Mouse (Mus musculus) liver, embryonic 15.5 days (tissue): ENCODE results near the gene Nolc1. TPM values are rescaled to one million over a fixed set of nuclear protein-coding genes. Genes with fewer than 3 reads are reported as not detected.

ENCODE experiments used
- ATAC-seq: fragments of 200-750 bp; cut with Nextera tagmentation; 2 replicates; pipeline ENCODE4 v1.8.0; 2017; ENCODE audit warnings: moderate number of reproducible peaks, mild to moderate bottlenecking, moderate library complexity; ENCODE audit not compliant: insufficient read depth
- H3K27ac ChIP-seq: fragments of 300-500 bp; sonication (generic); replicated peaks from 2 replicates; pipeline ENCODE4 v1.5.1; 2015; ENCODE audit warnings: mild to moderate bottlenecking, inconsistent platforms
- H3K27me3 ChIP-seq: fragments of 300-500 bp; sonication (generic); 2 replicates; pipeline ENCODE4 v1.6.1; 2015; ENCODE audit warnings: mild to moderate bottlenecking, inconsistent platforms
- H3K36me3 ChIP-seq: fragments of 300-500 bp; sonication (generic); replicated peaks from 2 replicates; pipeline ENCODE4 v1.6.1; 2015; ENCODE audit warnings: moderate library complexity, mild to moderate bottlenecking, inconsistent platforms
- H3K4me1 ChIP-seq: fragments of 300-500 bp; sonication (generic); replicated peaks from 2 replicates; pipeline ENCODE4 v1.6.1; 2015; ENCODE audit warnings: inconsistent platforms
- H3K4me2 ChIP-seq: fragments of 300-500 bp; sonication (generic); 2 replicates; pipeline ENCODE4 v1.6.1; 2015; ENCODE audit warnings: moderate library complexity, mild to moderate bottlenecking, inconsistent platforms
- H3K4me3 ChIP-seq: fragments of 300-500 bp; sonication (generic); replicated peaks from 2 replicates; pipeline ENCODE4 v1.5.1; 2015; ENCODE audit warnings: mild to moderate bottlenecking, inconsistent platforms
- H3K9ac ChIP-seq: fragments of 300-500 bp; sonication (generic); 2 replicates; pipeline ENCODE4 v1.6.1; 2015; ENCODE audit warnings: moderate library complexity, mild to moderate bottlenecking, inconsistent platforms
- H3K9me3 ChIP-seq: fragments of 300-500 bp; sonication (generic); replicated peaks from 2 replicates; pipeline ENCODE4 v1.6.1; 2016; ENCODE audit warnings: inconsistent platforms
- WGBS: fragments of 180-500 bp; shearing (Covaris S2); methylation state at CpG from one replicate; pipeline ENCODE4 v1.1.7; 2015; ENCODE audit warnings: mixed read lengths; ENCODE audit not compliant: insufficient replicate concordance; 5-methylcytosine and 5-hydroxymethylcytosine counted together
- polyA plus RNA-seq: library from polyadenylated mRNA; unstranded; fragments of >200 nt; fragmentation: Nextera tagmentation; extraction: Ambion mirVana; gene quantifications from 2 replicates; pipeline ENCODE4 v1.2.1, GENCODE M21; 2015

Nolc1 gene
- polyA plus RNA-seq, 1 experiment from 2014 or later = 48.8 TPM

DNA sequence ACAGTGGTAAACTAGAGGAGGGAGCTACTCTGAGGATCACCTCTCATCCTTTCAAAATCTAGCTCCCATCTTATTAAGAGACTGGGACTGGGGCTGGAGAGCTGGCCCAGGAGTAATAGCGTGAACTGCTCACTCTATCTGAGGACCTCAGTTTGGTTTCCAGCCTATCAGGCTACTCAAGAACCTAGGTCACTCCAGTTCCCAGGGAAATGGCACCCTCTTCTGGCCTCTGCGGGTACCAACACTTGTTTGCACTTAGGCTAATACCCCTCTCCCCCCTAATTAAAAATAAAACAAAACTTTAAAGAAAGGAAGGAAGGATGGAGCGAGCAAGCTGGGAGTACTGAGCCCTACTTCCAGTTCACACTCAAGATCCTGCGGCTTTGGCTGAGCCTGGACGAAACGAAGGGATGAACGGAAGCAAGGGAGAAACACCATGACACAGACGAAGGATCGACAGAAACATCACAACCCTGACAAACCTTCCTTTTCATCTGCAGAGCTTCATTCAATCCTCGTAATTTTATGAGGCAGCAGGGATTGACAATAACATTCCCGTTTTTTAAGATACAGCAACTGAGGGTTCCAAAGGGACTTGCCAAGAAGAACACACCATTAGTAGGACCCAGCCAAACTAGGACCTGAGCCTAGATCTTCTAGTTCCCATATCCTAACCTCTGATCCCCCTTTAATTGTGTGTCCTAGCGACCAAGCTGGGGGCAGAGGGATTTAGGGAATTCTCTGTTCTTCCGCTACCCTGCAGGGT, 39.0 kb upstream of the Nolc1 start:
- H3K36me3 ChIP-seq = peaks cover 53% of the 10 kb centered on the region
- H3K4me3 ChIP-seq = peak overlapping the region; percentile 74
- H3K4me2 ChIP-seq = peak overlapping the region; percentile 99
- peak overlapping the region; percentile 87 for H3K9ac ChIP-seq
- peaks cover 74% of the 10 kb centered on the region for H3K4me1 ChIP-seq
- WGBS = 42% methylated on average over 13 of the region's 13 CpGs
- H3K27ac ChIP-seq = peak overlapping the region; percentile 93
- no peak for ATAC-seq
- no peaks in the 10 kb centered on the region for H3K27me3 ChIP-seq
- H3K9me3 ChIP-seq = no peaks in the 10 kb centered on the region

DNA sequence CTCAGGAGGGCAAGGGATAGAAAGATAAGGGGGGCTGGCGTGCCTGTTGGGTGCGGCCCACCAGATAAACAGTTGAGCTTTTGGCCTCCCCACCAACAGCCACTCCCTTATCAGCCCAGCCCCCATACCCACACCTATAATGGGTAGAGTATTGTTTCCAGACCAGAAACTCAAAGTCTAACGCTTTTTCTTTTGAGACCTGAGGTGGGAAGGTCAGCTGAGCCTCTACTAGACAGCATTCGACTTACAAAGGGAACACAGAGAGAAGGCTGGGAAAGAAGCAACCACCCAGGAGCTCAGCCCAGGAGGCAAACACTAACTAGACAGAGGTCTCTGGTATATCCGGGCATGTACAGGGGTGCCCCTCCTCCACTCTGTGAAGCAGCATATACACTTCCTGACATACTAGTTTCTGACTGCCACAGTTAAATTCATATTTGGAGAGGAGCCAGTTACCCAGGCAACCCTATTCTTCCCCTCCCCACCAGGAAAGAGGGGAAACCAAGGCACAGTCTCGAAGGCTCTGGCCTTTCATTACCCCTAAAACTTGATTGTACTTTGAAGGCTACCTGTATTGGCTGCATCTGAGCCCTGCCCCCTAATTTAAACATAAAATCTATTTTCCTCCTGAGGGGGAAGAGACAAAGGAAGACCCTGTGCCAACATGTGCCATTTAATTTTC, 38.3 kb upstream of the Nolc1 start:
- H3K9ac ChIP-seq = peak overlapping the region; percentile 87
- peak overlapping the region; percentile 93 for H3K27ac ChIP-seq
- H3K36me3 ChIP-seq = peaks cover 46% of the 10 kb centered on the region
- 11% methylated on average over 6 of the region's 6 CpGs for WGBS
- peak overlapping the region; percentile 74 for H3K4me3 ChIP-seq
- peak; percentile 69 for ATAC-seq
- H3K9me3 ChIP-seq = no peaks in the 10 kb centered on the region
- no peaks in the 10 kb centered on the region for H3K27me3 ChIP-seq
- H3K4me1 ChIP-seq = peaks cover 74% of the 10 kb centered on the region
- H3K4me2 ChIP-seq = peak overlapping the region; percentile 99

- Histone ChIP-seq H3K9ac (peak overlapping the region; percentile 87), H3K4me2 (peak overlapping the region; percentile 99), H3K27me3 (no peaks in the 10 kb centered on the region), H3K36me3 (peaks cover 38% of the 10 kb centered on the region), H3K9me3 (no peaks in the 10 kb centered on the region), H3K27ac (peak overlapping the region; percentile 93), H3K4me3 (peak overlapping the region; percentile 74), H3K4me1 (peaks cover 76% of the 10 kb centered on the region)
- ATAC-seq = no peak
- WGBS = 8% methylated on average over 13 of the region's 13 CpGs
Observed at GRCm38 (mm10) chr19:46037925-46038850, 37.5 kb upstream of the Nolc1 start.

- peak; percentile 25 for ATAC-seq
- Histone ChIP-seq H3K9ac (peak overlapping the region; percentile 87), H3K4me2 (peak overlapping the region; percentile 99), H3K27ac (peak overlapping the region; percentile 93), H3K27me3 (no peaks in the 10 kb centered on the region), H3K9me3 (no peaks in the 10 kb centered on the region), H3K4me3 (peak overlapping the region; percentile 74), H3K36me3 (peaks cover 31% of the 10 kb centered on the region), H3K4me1 (peaks cover 83% of the 10 kb centered on the region)
- WGBS = 0% methylated on average over 17 of the region's 17 CpGs
Observed at GRCm38 (mm10) chr19:46038851-46039260, 36.8 kb upstream of the Nolc1 start.

DNA sequence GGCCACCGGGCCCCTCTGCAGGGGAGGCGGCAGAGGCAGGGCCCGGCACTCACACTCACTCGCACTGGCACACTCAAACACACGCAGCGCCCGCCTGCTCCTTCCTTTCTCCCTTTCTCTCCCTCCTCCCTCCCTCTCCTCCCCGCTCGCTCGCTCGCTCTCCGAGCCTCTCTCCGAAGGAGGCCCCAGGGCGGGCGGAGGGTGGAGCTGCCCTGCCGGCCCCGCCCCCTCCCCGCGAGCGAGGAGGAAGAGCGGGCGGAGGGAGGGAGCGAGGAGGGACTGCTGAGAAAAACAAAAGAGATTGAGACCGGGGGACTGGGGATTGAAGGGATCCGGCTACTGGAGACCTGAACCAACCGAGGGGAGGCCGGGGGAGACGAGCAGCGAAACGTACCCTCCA, 36.2 kb upstream of the Nolc1 start:
- Histone ChIP-seq H3K9ac (peak overlapping the region; percentile 87), H3K9me3 (no peaks in the 10 kb centered on the region), H3K4me2 (peak overlapping the region; percentile 99), H3K27me3 (no peaks in the 10 kb centered on the region), H3K4me3 (peak overlapping the region; percentile 74), H3K4me1 (peaks cover 85% of the 10 kb centered on the region), H3K36me3 (peaks cover 25% of the 10 kb centered on the region), H3K27ac (peak overlapping the region; percentile 93)
- peak; percentile 79 for ATAC-seq
- WGBS = 3% methylated on average over 23 of the region's 30 CpGs

DNA sequence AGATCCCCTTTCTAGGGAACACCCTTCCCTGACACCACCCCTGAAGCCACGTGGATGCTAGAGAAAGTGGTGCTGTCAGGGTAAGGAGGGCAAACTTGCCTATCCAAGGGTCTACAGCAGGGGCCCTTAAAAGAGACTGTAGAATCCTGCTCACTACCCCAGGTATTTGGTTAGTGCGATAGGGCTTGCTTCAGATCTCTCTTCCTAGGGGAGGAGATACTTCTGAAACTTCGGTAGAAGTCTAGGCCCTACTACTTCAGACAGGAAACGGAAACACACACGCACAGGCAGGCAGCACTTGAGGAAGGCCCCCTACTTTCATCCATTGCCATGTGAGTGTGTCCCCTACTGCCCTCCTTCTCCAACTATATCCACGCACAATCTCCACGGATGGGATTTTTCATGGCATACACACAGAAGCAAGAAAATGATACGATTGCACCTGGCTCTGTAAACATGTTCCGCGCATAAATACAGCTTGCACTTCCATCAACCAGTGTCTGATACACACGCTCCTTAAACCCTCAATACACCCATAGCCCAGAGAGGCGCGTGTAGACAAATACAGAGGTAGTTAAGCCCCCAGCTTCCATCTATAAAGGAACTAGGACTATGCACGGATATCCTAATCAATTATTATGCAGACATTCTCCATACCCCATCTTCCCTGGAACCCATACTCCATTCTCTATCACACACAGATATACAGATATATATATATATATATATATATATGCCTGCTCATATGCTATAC, 35.3 kb upstream of the Nolc1 start:
- Histone ChIP-seq H3K4me3 (peak overlapping the region; percentile 74), H3K27me3 (peaks cover 7% of the 10 kb centered on the region), H3K27ac (peak overlapping the region; percentile 93), H3K36me3 (peaks cover 16% of the 10 kb centered on the region), H3K4me2 (peak overlapping the region; percentile 99), H3K9me3 (no peaks in the 10 kb centered on the region), H3K9ac (peak overlapping the region; percentile 87), H3K4me1 (peaks cover 89% of the 10 kb centered on the region)
- ATAC-seq = no peak
- 24% methylated on average over 14 of the region's 14 CpGs for WGBS

DNA sequence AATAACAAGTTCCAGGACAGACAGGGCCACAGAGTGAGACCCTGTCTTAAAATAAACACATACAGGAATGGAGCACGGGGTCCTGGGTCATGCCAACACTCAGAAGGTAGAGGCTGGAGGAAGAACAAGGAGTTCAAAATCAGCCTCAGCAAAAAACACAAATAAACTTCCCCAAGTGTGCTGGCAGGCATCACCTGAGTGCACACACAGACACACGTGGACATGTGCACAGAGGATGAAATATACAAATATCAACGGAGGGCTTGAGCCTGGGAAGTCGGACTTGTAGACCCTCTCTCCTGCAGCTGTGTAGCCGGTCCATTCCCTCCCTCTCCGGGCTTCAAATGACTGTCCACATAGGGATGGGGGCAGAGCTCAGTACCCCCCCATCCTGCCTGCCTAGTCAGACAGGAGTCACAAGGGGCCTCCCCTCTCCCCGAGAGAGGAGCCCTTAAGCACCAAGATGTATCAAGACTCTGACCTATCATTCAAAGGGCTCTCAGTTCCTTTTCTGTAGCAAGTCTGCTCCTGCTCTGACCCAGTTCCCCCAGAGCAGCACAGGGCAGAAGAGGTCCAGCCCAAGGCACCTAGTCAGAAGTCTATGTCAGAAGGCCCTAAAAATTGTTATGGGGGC, 34.2 kb upstream of the Nolc1 start:
- ATAC-seq = no peak
- H3K4me1 ChIP-seq = peaks cover 92% of the 10 kb centered on the region
- 33% methylated on average over 7 of the region's 7 CpGs for WGBS
- no peaks in the 10 kb centered on the region for H3K9me3 ChIP-seq
- peak overlapping the region; percentile 25; the same call in 1 of the 2 replicates for H3K4me3 ChIP-seq
- peaks cover 6% of the 10 kb centered on the region for H3K36me3 ChIP-seq
- H3K27ac ChIP-seq = peak overlapping the region; percentile 93
- peaks cover 18% of the 10 kb centered on the region for H3K27me3 ChIP-seq
- peak overlapping the region; percentile 51 for H3K9ac ChIP-seq
- peak overlapping the region; percentile 99 for H3K4me2 ChIP-seq

GRCm38 (mm10) chr19:46041933-46042475, 33.7 kb upstream of the Nolc1 start:
- H3K9me3 ChIP-seq = no peaks in the 10 kb centered on the region
- under 1% methylated on average over 14 of the region's 14 CpGs for WGBS
- H3K4me3 ChIP-seq = peak overlapping the region; percentile 25
- H3K4me1 ChIP-seq = peaks cover 88% of the 10 kb centered on the region
- H3K9ac ChIP-seq = peak overlapping the region; percentile 51
- no peak for ATAC-seq
- H3K4me2 ChIP-seq = peak overlapping the region; percentile 99
- H3K36me3 ChIP-seq = no peaks in the 10 kb centered on the region
- peaks cover 24% of the 10 kb centered on the region for H3K27me3 ChIP-seq
- H3K27ac ChIP-seq = peak overlapping the region; percentile 93

GRCm38 (mm10) chr19:46042476-46043011, 33.1 kb upstream of the Nolc1 start:
- H3K9ac ChIP-seq = peak overlapping the region; percentile 51
- H3K27me3 ChIP-seq = peaks cover 28% of the 10 kb centered on the region
- no peaks in the 10 kb centered on the region for H3K36me3 ChIP-seq
- peak overlapping the region; percentile 99 for H3K4me2 ChIP-seq
- peak overlapping the region; percentile 25 for H3K4me3 ChIP-seq
- H3K27ac ChIP-seq = peak overlapping the region; percentile 93
- no peak for ATAC-seq
- H3K4me1 ChIP-seq = peaks cover 83% of the 10 kb centered on the region
- H3K9me3 ChIP-seq = no peaks in the 10 kb centered on the region
- 3% methylated on average over 6 of the region's 6 CpGs for WGBS
